Mouse (Mus musculus): Measurements from ENCODE around the gene Gm10999. TPM values are rescaled to one million over a fixed set of nuclear protein-coding genes. Genes with fewer than 3 reads are reported as not detected.
"Not testable (repeated sequence)": the region's sequence is repeated elsewhere in the genome, so short reads cannot be mapped to it uniquely, and the experiment has no call there.

The Gm10999 gene
- not detected in 2 replicates for total RNA-seq (2017)

GRCm38 (mm10) chr8:129131561-129131960, at the start of gene Gm10999:
Gene Gm10999 (minus strand): TSS chr8:129131661.
- no peak for ATAC-seq (ENCODE audit: extremely low read depth, insufficient number of reproducible peaks, low FRiP score, poor library complexity, severe bottlenecking)

- no peak for ATAC-seq (ENCODE audit: extremely low read depth, insufficient number of reproducible peaks, low FRiP score, poor library complexity, severe bottlenecking)
Observed at GRCm38 (mm10) chr8:129133475-129133874, 2.0 kb upstream of the Gm10999 start.

DNA sequence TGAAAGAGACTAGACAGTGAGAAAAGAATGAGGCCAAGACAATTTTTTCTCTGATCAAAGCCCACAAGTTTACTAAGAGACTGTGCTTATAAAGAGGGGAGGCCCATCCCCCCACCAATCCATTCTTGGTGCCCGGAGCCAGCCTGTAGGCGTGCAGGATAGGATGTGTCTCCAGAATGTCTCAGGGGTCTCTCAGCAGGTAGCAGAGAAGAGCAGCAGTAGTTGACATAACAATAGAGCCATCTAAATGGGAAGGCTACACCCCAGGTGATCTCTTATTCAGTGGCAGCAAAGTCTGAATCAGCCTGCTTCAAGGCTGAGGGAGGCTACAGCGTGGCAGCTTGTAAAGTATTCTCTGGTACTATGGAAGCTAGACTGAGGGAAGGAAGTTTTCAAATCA, 15.7 kb downstream of the Gm10999 start:
- not testable (repeated sequence) for ATAC-seq (ENCODE audit: extremely low read depth, insufficient number of reproducible peaks, low FRiP score, poor library complexity, severe bottlenecking)

Other genes with a start within 250 kb of the Gm10999 start
- gene Ccdc7a, start 66.1 kb downstream of the Gm10999 start, total RNA-seq (2017) = not detected in 2 replicates
- gene Ccdc7b, start 64.5 kb downstream of the Gm10999 start, total RNA-seq (2017) = 0.61 TPM in 1 of 2 replicates, not detected in the other
- 17.4 and 17.7 TPM in 2 replicates for gene 2610044O15Rik8, start 102.7 kb upstream of the Gm10999 start, total RNA-seq (2017)

Measured in neutrophil, adult 5-6 weeks (primary cell).